Mouse (Mus musculus): ENCODE results near the gene Tll1. TPM values are rescaled to one million over a fixed set of nuclear protein-coding genes. Genes with fewer than 3 reads are reported as not detected.

Gene Tll1
- total and polyA plus RNA-seq, 3 experiments, result 0.29 to 1.2 (median 0.66) TPM

GRCm38 (mm10) chr8:64214906-64215305 is 8.8 kb upstream of the Tll1 start:
- Histone ChIP-seq H3K27me3 (ENCODE audit: control insufficient read depth, insufficient read depth, low read length) (no peaks in the 10 kb centered on the region), H3K4me1 (ENCODE audit: control insufficient read depth, insufficient read depth, low read length) (no peaks in the 10 kb centered on the region), H3K4me3 (no peak overlapping the region), H3K9ac (ENCODE audit: low read depth, low read length) (no peak overlapping the region), H3K27ac (no peak overlapping the region), H3K36me3 (ENCODE audit: control insufficient read depth, insufficient read depth, low read length) (no peaks in the 10 kb centered on the region), H3K79me2 (replicated peaks; ENCODE audit: control insufficient read depth, insufficient read depth, low read length) (no peaks in the 10 kb centered on the region)
- no peak for DNase-seq
- WGBS, result 73% methylated on average over 1 of the region's 1 CpGs
- no peak for TF ChIP-seq EP300 (IDR thresholded peaks at IDR 0.05; ENCODE audit: insufficient read depth, low read depth, low read length)
- no peak for TF ChIP-seq POLR2A (IDR thresholded peaks at IDR 0.05; ENCODE audit: insufficient read depth, low read depth, low read length)
- no peak for TF ChIP-seq CTCF (IDR thresholded peaks at IDR 0.05)
- intact Hi-C loops (cut with DNase I), result no loop called here

- 0 out of 2 replicates have a peak overlapping the region, but pooled peaks have one; percentile 2 for H3K9ac ChIP-seq (ENCODE audit: low read depth, low read length)
- DNase-seq, result peak; percentile 29 to 32
- WGBS, result 1% methylated on average over 12 of the region's 12 CpGs
- no peak overlapping the region for H3K27ac ChIP-seq
- no peaks in the 10 kb centered on the region; the same call in 1 of the 2 replicates for H3K4me1 ChIP-seq (ENCODE audit: control insufficient read depth, insufficient read depth, low read length)
- H3K79me2 ChIP-seq (replicated peaks; ENCODE audit: control insufficient read depth, insufficient read depth, low read length), result no peaks in the 10 kb centered on the region
- intact Hi-C loops (cut with DNase I), result loop anchor here (10.0 kb wide), 1 partner anchor 338 kb away; no protein-coding TSS in a partner anchor
- H3K27me3 ChIP-seq (ENCODE audit: control insufficient read depth, insufficient read depth, low read length), result peaks cover 3% of the 10 kb centered on the region; the same call in 1 of the 2 replicates
- TF ChIP-seq CTCF (IDR thresholded peaks at IDR 0.05) (peak; percentile 33), EP300 (IDR thresholded peaks at IDR 0.05; ENCODE audit: insufficient read depth, low read depth, low read length) (no peak), POLR2A (IDR thresholded peaks at IDR 0.05; ENCODE audit: insufficient read depth, low read depth, low read length) (no peak)
- no peaks in the 10 kb centered on the region for H3K36me3 ChIP-seq (ENCODE audit: control insufficient read depth, insufficient read depth, low read length)
- peak overlapping the region; percentile 58 for H3K4me3 ChIP-seq
Measured at GRCm38 (mm10) chr8:64206411-64206861, 365 bp upstream of the Tll1 start.

GRCm38 (mm10) chr8:64205321-64206023 is 599 bp downstream of the Tll1 start:
- H3K27ac ChIP-seq, result no peak overlapping the region
- H3K36me3 ChIP-seq (ENCODE audit: control insufficient read depth, insufficient read depth, low read length), result no peaks in the 10 kb centered on the region
- H3K4me3 ChIP-seq, result peak overlapping the region; percentile 58
- H3K9ac ChIP-seq (ENCODE audit: low read depth, low read length), result peak overlapping the region; percentile 65
- H3K79me2 ChIP-seq (replicated peaks; ENCODE audit: control insufficient read depth, insufficient read depth, low read length), result no peaks in the 10 kb centered on the region
- peak; percentile 32 to 53 for DNase-seq
- peaks cover 3% of the 10 kb centered on the region; the same call in 1 of the 2 replicates for H3K27me3 ChIP-seq (ENCODE audit: control insufficient read depth, insufficient read depth, low read length)
- no peaks in the 10 kb centered on the region; the same call in 1 of the 2 replicates for H3K4me1 ChIP-seq (ENCODE audit: control insufficient read depth, insufficient read depth, low read length)
- TF ChIP-seq CTCF (IDR thresholded peaks at IDR 0.05) (no peak), POLR2A (IDR thresholded peaks at IDR 0.05; ENCODE audit: insufficient read depth, low read depth, low read length) (no peak), EP300 (IDR thresholded peaks at IDR 0.05; ENCODE audit: insufficient read depth, low read depth, low read length) (no peak)
- intact Hi-C loops (cut with DNase I), result loop anchor here (10.0 kb wide), 1 partner anchor 339 kb away; no protein-coding TSS in a partner anchor
- under 1% methylated on average over 61 of the region's 61 CpGs for WGBS

- Histone ChIP-seq H3K9ac (ENCODE audit: low read depth, low read length) (peak overlapping the region; percentile 38), H3K27me3 (ENCODE audit: control insufficient read depth, insufficient read depth, low read length) (peaks cover 3% of the 10 kb centered on the region; the same call in 1 of the 2 replicates), H3K27ac (no peak overlapping the region), H3K4me3 (peak overlapping the region; percentile 58), H3K79me2 (replicated peaks; ENCODE audit: control insufficient read depth, insufficient read depth, low read length) (no peaks in the 10 kb centered on the region), H3K36me3 (ENCODE audit: control insufficient read depth, insufficient read depth, low read length) (no peaks in the 10 kb centered on the region), H3K4me1 (ENCODE audit: control insufficient read depth, insufficient read depth, low read length) (no peaks in the 10 kb centered on the region; the same call in 1 of the 2 replicates)
- WGBS, result 1% methylated on average over 19 of the region's 19 CpGs
- intact Hi-C loops (cut with DNase I), result loop anchor here (10.0 kb wide), 1 partner anchor 340 kb away; no protein-coding TSS in a partner anchor
- DNase-seq, result peak; percentile 7 to 20
- no peak for TF ChIP-seq POLR2A (IDR thresholded peaks at IDR 0.05; ENCODE audit: insufficient read depth, low read depth, low read length)
- no peak for TF ChIP-seq CTCF (IDR thresholded peaks at IDR 0.05)
- no peak for TF ChIP-seq EP300 (IDR thresholded peaks at IDR 0.05; ENCODE audit: insufficient read depth, low read depth, low read length)
Measured at GRCm38 (mm10) chr8:64204801-64205311, 1.2 kb downstream of the Tll1 start.

- TF ChIP-seq CTCF (IDR thresholded peaks at IDR 0.05) (peak; percentile 59), POLR2A (IDR thresholded peaks at IDR 0.05; ENCODE audit: insufficient read depth, low read depth, low read length) (no peak)
- Histone ChIP-seq H3K27me3 (ENCODE audit: control insufficient read depth, insufficient read depth, low read length) (peaks cover 3% of the 10 kb centered on the region; the same call in 1 of the 2 replicates), H3K27ac (no peak overlapping the region), H3K4me3 (peak overlapping the region; percentile 58; the same call in 1 of the 2 replicates), H3K79me2 (replicated peaks; ENCODE audit: control insufficient read depth, insufficient read depth, low read length) (no peaks in the 10 kb centered on the region), H3K9ac (ENCODE audit: low read depth, low read length) (no peak overlapping the region), H3K36me3 (ENCODE audit: control insufficient read depth, insufficient read depth, low read length) (no peaks in the 10 kb centered on the region), H3K4me1 (ENCODE audit: control insufficient read depth, insufficient read depth, low read length) (no peaks in the 10 kb centered on the region; the same call in 1 of the 2 replicates)
- WGBS, result 5% methylated on average over 19 of the region's 19 CpGs
- intact Hi-C loops (cut with DNase I), result loop anchor here (10.0 kb wide), 1 partner anchor 341 kb away; no protein-coding TSS in a partner anchor
- peak; percentile 56 to 64 for DNase-seq
Measured at GRCm38 (mm10) chr8:64204167-64204566, 1.9 kb downstream of the Tll1 start.
